Mouse (Mus musculus) kidney, postnatal 0 days (tissue): Measurements from ENCODE around the gene Mrpl41. TPM values are rescaled to one million over a fixed set of nuclear protein-coding genes. Genes with fewer than 3 reads are reported as not detected.

Experiments
- ATAC-seq: fragments of 200-750 bp; cut with Nextera tagmentation; replicated peaks from 2 replicates; pipeline ENCODE4 v1.8.0; 2017; ENCODE audit warnings: low read depth, moderate number of reproducible peaks, moderate TSS enrichment, moderate library complexity; ENCODE audit not compliant: low FRiP score
- DNase-seq: peaks from one replicate; pipeline ENCODE4 v3.0.0-alpha.2; 2016; ENCODE audit warnings: low spot score
- H3K27ac ChIP-seq: fragments of 300-500 bp; sonication (generic); 2 replicates; pipeline ENCODE4 v1.5.1; 2014; ENCODE audit warnings: mild to moderate bottlenecking
- H3K27me3 ChIP-seq: fragments of 300-500 bp; sonication (generic); 2 replicates; pipeline ENCODE4 v1.6.1; 2014; ENCODE audit warnings: low read length, mixed read lengths; ENCODE audit not compliant: insufficient read depth
- H3K36me3 ChIP-seq: fragments of 300-500 bp; sonication (generic); 2 replicates; pipeline ENCODE4 v1.6.1; 2014; ENCODE audit warnings: low read length, mixed read lengths; ENCODE audit not compliant: insufficient read depth
- H3K4me1 ChIP-seq: fragments of 300-500 bp; sonication (generic); replicated peaks from 2 replicates; pipeline ENCODE4 v1.6.1; 2014; ENCODE audit warnings: antibody characterized with exemption, low read length, mixed read lengths; ENCODE audit not compliant: insufficient read depth
- H3K4me2 ChIP-seq: fragments of 300-500 bp; sonication (generic); 2 replicates; pipeline ENCODE4 v1.6.1; 2014; ENCODE audit warnings: mild to moderate bottlenecking, low read length, moderate library complexity, mixed read lengths
- H3K4me3 ChIP-seq: fragments of 300-500 bp; sonication (generic); replicated peaks from 2 replicates; pipeline ENCODE4 v1.5.1; 2014; ENCODE audit warnings: low read depth, low read length
- H3K9ac ChIP-seq: fragments of 300-500 bp; sonication (generic); 2 replicates; pipeline ENCODE4 v1.6.1; 2014; ENCODE audit warnings: low read depth, low read length
- H3K9me3 ChIP-seq: fragments of 300-500 bp; sonication (generic); replicated peaks from 2 replicates; pipeline ENCODE4 v1.6.1; 2016; ENCODE audit warnings: low read length, inconsistent platforms, mixed read lengths
- CTCF ChIP-seq: IDR thresholded peaks from 2 replicates; pipeline ENCODE4 v1.5.1; 2016; ENCODE audit warnings: antibody characterized with exemption, low read depth, mild to moderate bottlenecking, moderate library complexity
- WGBS: fragments of 180-500 bp; shearing (Covaris S2); extraction: QIAGEN DNeasy Blood & Tissue Kit; methylation state at CpG from one replicate; pipeline ENCODE4 v1.1.7; 2014; 5-methylcytosine and 5-hydroxymethylcytosine counted together
- polyA plus RNA-seq: library from polyadenylated mRNA; unstranded; fragments of >200 nt; fragmentation: Nextera tagmentation; extraction: Ambion mirVana; gene quantifications from 2 replicates; pipeline ENCODE4 v1.2.1, GENCODE M21; 2015

The Mrpl41 gene
- polyA plus RNA-seq, result 153 and 157 TPM in 2 replicates

DNA sequence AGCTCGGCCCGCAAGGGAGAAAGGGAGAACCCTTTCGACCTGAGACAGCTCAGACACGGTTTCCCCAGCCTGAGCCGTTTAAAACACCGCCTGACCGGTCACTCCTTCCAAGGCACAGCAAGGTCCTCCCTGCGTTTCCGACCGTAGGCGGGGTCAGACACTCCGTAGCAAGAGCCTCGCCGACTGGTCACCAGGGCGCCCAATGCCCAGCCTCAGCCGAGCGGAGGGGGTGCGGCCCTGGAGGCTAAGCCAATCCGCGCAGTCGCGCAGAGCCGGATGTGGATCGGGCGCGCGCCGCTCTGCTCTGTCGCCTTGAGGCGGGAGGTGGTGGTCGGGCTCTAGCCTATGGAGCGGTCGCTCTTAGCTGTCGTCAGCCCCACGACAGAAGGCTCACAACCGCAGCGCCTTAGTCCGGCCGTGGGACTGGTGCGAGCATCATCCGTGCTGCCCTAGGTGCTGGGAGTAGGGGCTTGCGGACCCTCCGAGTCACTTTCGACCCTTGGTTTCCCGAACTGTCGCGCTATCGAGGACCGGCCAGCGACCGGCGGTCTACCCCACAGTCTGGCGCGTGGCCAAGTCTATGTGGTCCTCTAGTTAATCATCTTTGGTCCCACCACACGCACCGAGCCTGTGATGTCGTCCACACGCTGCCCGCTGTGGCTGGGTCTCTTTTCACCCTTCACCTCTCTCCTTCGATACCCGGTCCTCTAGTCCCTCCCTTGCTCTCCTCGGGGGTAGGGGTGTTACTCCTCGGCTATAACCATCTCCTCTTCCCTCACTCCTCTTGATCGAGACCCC lies at the start of gene Mrpl41:
Gene Mrpl41, minus strand, starts transcription at position 193 of the 798 bp plus-strand sequence.
- Histone ChIP-seq H3K36me3 (peaks cover 17% of the 10 kb centered on the region; the same call in 1 of the 2 replicates), H3K4me1 (peaks cover 6% of the 10 kb centered on the region), H3K4me3 (peak within 1 kb of the TSS; percentile 82), H3K27ac (peak within 1 kb of the TSS; percentile 95), H3K9me3 (no peaks in the 10 kb centered on the region), H3K4me2 (peak within 1 kb of the TSS; percentile 94), H3K27me3 (no peaks in the 10 kb centered on the region), H3K9ac (peak within 1 kb of the TSS; percentile 76)
- DNase-seq, result peak; percentile 99
- ATAC-seq, result peak; percentile 99
- under 1% methylated on average over 64 of the region's 64 CpGs for WGBS
- TF ChIP-seq CTCF, result no peak

DNA sequence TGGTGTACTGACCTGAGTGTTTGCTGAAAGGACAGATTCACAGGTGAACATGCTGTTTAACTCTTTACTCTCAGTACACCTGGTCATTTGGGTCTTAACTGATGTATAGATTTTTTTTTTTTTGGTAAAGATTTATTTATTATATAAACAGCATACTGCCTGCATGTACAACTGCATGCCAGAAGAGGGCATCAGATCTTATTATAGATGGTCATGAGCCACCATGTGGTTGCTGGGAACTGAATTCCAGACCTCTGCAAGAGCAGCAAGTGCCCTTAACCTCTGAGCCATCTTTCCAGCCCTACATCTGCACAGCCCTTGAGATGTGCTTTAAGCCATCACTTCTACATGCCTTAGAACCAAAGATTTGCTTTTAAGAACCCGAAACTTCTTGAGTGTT lies 47.8 kb upstream of the Mrpl41 start:
- DNase-seq, result no peak
- Histone ChIP-seq H3K9me3 (no peaks in the 10 kb centered on the region), H3K27ac (no peak overlapping the region), H3K4me1 (no peaks in the 10 kb centered on the region), H3K36me3 (0 out of 2 replicates have a peak, but pooled peaks cover 2% of the 10 kb centered on the region), H3K27me3 (no peaks in the 10 kb centered on the region), H3K4me2 (no peak overlapping the region), H3K9ac (no peak overlapping the region), H3K4me3 (no peak overlapping the region)
- no peak for ATAC-seq
- TF ChIP-seq CTCF, result 0 out of 2 replicates have a peak, but pooled peaks have one; percentile 22
- WGBS, result 95% methylated on average over 1 of the region's 1 CpGs

GRCm38 (mm10) chr2:25008250-25008649 lies 33.4 kb upstream of the Mrpl41 start:
- no peak for ATAC-seq
- no peak overlapping the region for H3K4me3 ChIP-seq
- DNase-seq, result no peak
- H3K9ac ChIP-seq, result no peak overlapping the region
- no peaks in the 10 kb centered on the region for H3K36me3 ChIP-seq
- no peak overlapping the region for H3K4me2 ChIP-seq
- peak; percentile 32; the same call in 1 of the 2 replicates for TF ChIP-seq CTCF
- no peaks in the 10 kb centered on the region for H3K27me3 ChIP-seq
- no peaks in the 10 kb centered on the region for H3K4me1 ChIP-seq
- no peak overlapping the region for H3K27ac ChIP-seq
- no peaks in the 10 kb centered on the region for H3K9me3 ChIP-seq

- 88% methylated on average over 1 of the region's 1 CpGs for WGBS
- no peaks in the 10 kb centered on the region for H3K36me3 ChIP-seq
- no peaks in the 10 kb centered on the region for H3K9me3 ChIP-seq
- no peak for TF ChIP-seq CTCF
- H3K9ac ChIP-seq, result no peak overlapping the region
- no peaks in the 10 kb centered on the region for H3K27me3 ChIP-seq
- H3K27ac ChIP-seq, result no peak overlapping the region
- H3K4me1 ChIP-seq, result no peaks in the 10 kb centered on the region
- H3K4me2 ChIP-seq, result no peak overlapping the region
- no peak for DNase-seq
- no peak overlapping the region for H3K4me3 ChIP-seq
- ATAC-seq, result no peak
Measured at GRCm38 (mm10) chr2:25006767-25007166, 31.9 kb upstream of the Mrpl41 start.

GRCm38 (mm10) chr2:25003946-25004786 lies 29.3 kb upstream of the Mrpl41 start:
- ATAC-seq (no peak), DNase-seq (no peak)
- Histone ChIP-seq H3K27me3 (no peaks in the 10 kb centered on the region), H3K4me2 (no peak overlapping the region), H3K4me3 (no peak overlapping the region), H3K4me1 (no peaks in the 10 kb centered on the region), H3K36me3 (no peaks in the 10 kb centered on the region), H3K9me3 (no peaks in the 10 kb centered on the region), H3K27ac (no peak overlapping the region), H3K9ac (no peak overlapping the region)
- TF ChIP-seq CTCF, result no peak
- WGBS, result 84% methylated on average over 9 of the region's 9 CpGs

- H3K27ac ChIP-seq, result no peak overlapping the region
- H3K9ac ChIP-seq, result no peak overlapping the region
- TF ChIP-seq CTCF, result peak; percentile 65
- DNase-seq (peak; percentile 41), ATAC-seq (no peak)
- no peak overlapping the region for H3K4me3 ChIP-seq
- H3K36me3 ChIP-seq, result no peaks in the 10 kb centered on the region
- 83% methylated on average over 3 of the region's 3 CpGs for WGBS
- no peaks in the 10 kb centered on the region for H3K27me3 ChIP-seq
- no peak overlapping the region for H3K4me2 ChIP-seq
- H3K9me3 ChIP-seq, result no peaks in the 10 kb centered on the region
- H3K4me1 ChIP-seq, result no peaks in the 10 kb centered on the region
Measured at GRCm38 (mm10) chr2:25000544-25001235, 25.8 kb upstream of the Mrpl41 start.
